Mouse (Mus musculus): ENCODE results near the gene Tmcc3. TPM values are rescaled to one million over a fixed set of nuclear protein-coding genes. Genes with fewer than 3 reads are reported as not detected.

Tmcc3 gene
- total and polyA plus RNA-seq, 3 experiments: 15.3 to 35.1 (median 29.8) TPM

- Histone ChIP-seq H3K4me3 (no peak overlapping the region), H3K27me3 (ENCODE audit: control insufficient read depth, insufficient read depth, low read length) (no peaks in the 10 kb centered on the region), H3K9ac (ENCODE audit: low read depth, low read length) (no peak overlapping the region), H3K79me2 (replicated peaks; ENCODE audit: control insufficient read depth, insufficient read depth, low read length) (no peaks in the 10 kb centered on the region), H3K4me1 (ENCODE audit: control insufficient read depth, insufficient read depth, low read length) (no peaks in the 10 kb centered on the region; the same call in 1 of the 2 replicates), H3K36me3 (ENCODE audit: control insufficient read depth, insufficient read depth, low read length) (no peaks in the 10 kb centered on the region), H3K27ac (no peak overlapping the region)
- intact Hi-C loops (cut with DNase I): no loop called here
- 72% methylated on average over 10 of the region's 10 CpGs for WGBS
- TF ChIP-seq EP300 (IDR thresholded peaks at IDR 0.05; ENCODE audit: insufficient read depth, low read depth, low read length): no peak
- no peak for TF ChIP-seq CTCF (IDR thresholded peaks at IDR 0.05)
- TF ChIP-seq POLR2A (IDR thresholded peaks at IDR 0.05; ENCODE audit: insufficient read depth, low read depth, low read length): no peak
- DNase-seq: no peak
Measured at GRCm38 (mm10) chr10:94347296-94347695, 35.5 kb downstream of the Tmcc3 start.

GRCm38 (mm10) chr10:94347959-94348358 lies 36.2 kb downstream of the Tmcc3 start:
- Histone ChIP-seq H3K27me3 (ENCODE audit: control insufficient read depth, insufficient read depth, low read length) (no peaks in the 10 kb centered on the region), H3K36me3 (ENCODE audit: control insufficient read depth, insufficient read depth, low read length) (no peaks in the 10 kb centered on the region), H3K4me1 (ENCODE audit: control insufficient read depth, insufficient read depth, low read length) (no peaks in the 10 kb centered on the region; the same call in 1 of the 2 replicates), H3K79me2 (replicated peaks; ENCODE audit: control insufficient read depth, insufficient read depth, low read length) (no peaks in the 10 kb centered on the region), H3K9ac (ENCODE audit: low read depth, low read length) (no peak overlapping the region), H3K27ac (no peak overlapping the region), H3K4me3 (no peak overlapping the region)
- no peak for DNase-seq
- WGBS: 94% methylated on average over 10 of the region's 10 CpGs
- TF ChIP-seq POLR2A (IDR thresholded peaks at IDR 0.05; ENCODE audit: insufficient read depth, low read depth, low read length): no peak
- TF ChIP-seq EP300 (IDR thresholded peaks at IDR 0.05; ENCODE audit: insufficient read depth, low read depth, low read length): no peak
- no peak for TF ChIP-seq CTCF (IDR thresholded peaks at IDR 0.05)
- intact Hi-C loops (cut with DNase I): no loop called here

DNA sequence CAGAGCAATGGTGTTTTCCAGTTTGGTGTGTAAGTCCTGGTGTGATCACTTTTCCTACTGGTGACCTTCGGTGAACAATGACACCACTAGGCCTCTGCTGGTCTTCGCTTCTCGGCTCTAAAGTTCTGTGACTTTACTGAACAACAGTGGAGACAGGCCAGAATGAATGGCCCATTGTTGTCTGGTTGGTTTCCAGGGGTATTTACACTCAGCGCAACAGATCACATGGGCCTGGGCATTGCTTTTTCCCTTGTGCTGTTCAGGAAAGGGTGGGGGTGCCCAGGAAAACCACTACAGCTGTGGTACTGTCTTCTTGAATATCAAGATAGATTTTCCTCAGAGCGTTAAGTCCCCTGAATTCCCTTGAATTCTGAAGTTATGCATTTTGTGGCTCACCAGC lies 38.5 kb downstream of the Tmcc3 start:
- 69% methylated on average over 5 of the region's 5 CpGs for WGBS
- no peaks in the 10 kb centered on the region; the same call in none of the 2 replicates for H3K4me1 ChIP-seq (ENCODE audit: control insufficient read depth, insufficient read depth, low read length)
- no peak overlapping the region for H3K4me3 ChIP-seq
- H3K27me3 ChIP-seq (ENCODE audit: control insufficient read depth, insufficient read depth, low read length): no peaks in the 10 kb centered on the region
- H3K36me3 ChIP-seq (ENCODE audit: control insufficient read depth, insufficient read depth, low read length): no peaks in the 10 kb centered on the region
- H3K27ac ChIP-seq: no peak overlapping the region
- no peak for DNase-seq
- TF ChIP-seq POLR2A (IDR thresholded peaks at IDR 0.05; ENCODE audit: insufficient read depth, low read depth, low read length) (no peak), EP300 (IDR thresholded peaks at IDR 0.05; ENCODE audit: insufficient read depth, low read depth, low read length) (no peak), CTCF (IDR thresholded peaks at IDR 0.05) (no peak)
- H3K79me2 ChIP-seq (replicated peaks; ENCODE audit: control insufficient read depth, insufficient read depth, low read length): no peaks in the 10 kb centered on the region
- intact Hi-C loops (cut with DNase I): no loop called here
- H3K9ac ChIP-seq (ENCODE audit: low read depth, low read length): no peak overlapping the region

DNA sequence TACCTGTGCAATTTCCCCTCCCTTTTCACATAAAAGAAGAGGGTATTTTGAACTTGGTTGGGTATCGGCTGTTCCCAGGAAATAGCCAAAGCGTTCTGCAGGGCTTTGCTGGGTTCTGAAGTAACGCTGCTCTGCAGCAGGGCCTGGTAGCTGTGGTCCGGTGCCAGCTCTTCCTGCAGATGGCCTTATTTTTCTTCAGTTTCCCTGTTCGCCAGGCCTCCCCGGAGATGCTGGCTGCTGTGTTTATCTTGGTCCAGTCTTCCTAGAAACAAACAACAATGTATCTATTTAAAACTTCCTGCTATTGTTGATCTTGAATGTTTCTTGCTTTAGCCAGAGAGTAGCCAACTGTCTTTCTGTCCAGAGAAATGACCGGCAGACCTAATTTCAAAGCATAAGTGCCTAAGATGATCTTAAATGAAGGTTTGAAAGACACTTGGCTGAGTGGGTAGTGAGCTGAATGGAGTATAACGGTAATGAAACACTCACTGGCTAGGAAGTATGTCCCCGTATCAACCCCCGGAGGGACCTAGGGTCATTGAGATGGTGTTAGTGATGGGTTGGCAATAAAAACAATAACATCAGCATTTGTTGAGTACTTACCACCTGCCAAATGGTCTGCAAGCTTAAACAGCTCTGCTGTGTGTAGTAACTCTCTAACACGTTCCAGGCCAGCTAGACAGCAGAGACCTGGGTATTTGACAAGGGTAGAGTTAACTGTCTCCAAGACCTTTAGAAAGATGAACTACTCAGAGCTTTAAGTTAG lies 39.3 kb downstream of the Tmcc3 start:
- WGBS: 29% methylated on average over 11 of the region's 11 CpGs
- Histone ChIP-seq H3K27ac (no peak overlapping the region), H3K4me3 (no peak overlapping the region), H3K27me3 (ENCODE audit: control insufficient read depth, insufficient read depth, low read length) (no peaks in the 10 kb centered on the region), H3K9ac (ENCODE audit: low read depth, low read length) (no peak overlapping the region), H3K36me3 (ENCODE audit: control insufficient read depth, insufficient read depth, low read length) (no peaks in the 10 kb centered on the region), H3K4me1 (ENCODE audit: control insufficient read depth, insufficient read depth, low read length) (no peaks in the 10 kb centered on the region; the same call in none of the 2 replicates), H3K79me2 (replicated peaks; ENCODE audit: control insufficient read depth, insufficient read depth, low read length) (no peaks in the 10 kb centered on the region)
- intact Hi-C loops (cut with DNase I): no loop called here
- DNase-seq: peak in 1 of 2 experiments; percentile 24
- TF ChIP-seq EP300 (IDR thresholded peaks at IDR 0.05; ENCODE audit: insufficient read depth, low read depth, low read length): no peak
- no peak for TF ChIP-seq CTCF (IDR thresholded peaks at IDR 0.05)
- TF ChIP-seq POLR2A (IDR thresholded peaks at IDR 0.05; ENCODE audit: insufficient read depth, low read depth, low read length): no peak

- no peak for DNase-seq
- WGBS: 93% methylated on average over 7 of the region's 7 CpGs
Measured at GRCm38 (mm10) chr10:94352172-94352876, 40.6 kb downstream of the Tmcc3 start.

More at GRCm38 (mm10) chr10:94352172-94352876, 40.6 kb downstream of the Tmcc3 start:
- H3K79me2 ChIP-seq (replicated peaks; ENCODE audit: control insufficient read depth, insufficient read depth, low read length): no peaks in the 10 kb centered on the region
- TF ChIP-seq EP300 (IDR thresholded peaks at IDR 0.05; ENCODE audit: insufficient read depth, low read depth, low read length) (no peak), POLR2A (IDR thresholded peaks at IDR 0.05; ENCODE audit: insufficient read depth, low read depth, low read length) (no peak)
- H3K27ac ChIP-seq: no peak overlapping the region
- no peaks in the 10 kb centered on the region for H3K27me3 ChIP-seq (ENCODE audit: control insufficient read depth, insufficient read depth, low read length)
- H3K36me3 ChIP-seq (ENCODE audit: control insufficient read depth, insufficient read depth, low read length): no peaks in the 10 kb centered on the region
- H3K4me3 ChIP-seq: no peak overlapping the region
- no peak overlapping the region for H3K9ac ChIP-seq (ENCODE audit: low read depth, low read length)
- H3K4me1 ChIP-seq (ENCODE audit: control insufficient read depth, insufficient read depth, low read length): no peaks in the 10 kb centered on the region; the same call in none of the 2 replicates
- intact Hi-C loops (cut with DNase I): no loop called here
